ENCODE assay signal across 8 mouse cellular contexts in genomic region chr16:93831627-93832395, GRCm38 (mm10). TPM values are rescaled to one million over a fixed set of nuclear protein-coding genes. Genes with fewer than 3 reads are reported as not detected.
DNase-seq lines count a peak whose midpoint lies in the region; ATAC-seq and TF ChIP-seq lines count a peak whose summit lies in the region.

Morc3 (plus strand) TSS chr16:93832121.

- H3K9ac ChIP-seq in embryonic facial prominence, embryonic 14.5 days (ENCODE audit: low read depth, low read length): peak within 1 kb of the TSS; percentile 97
- H3K9ac ChIP-seq in heart, adult 2 months (ENCODE audit: low read depth, low read length): peak within 1 kb of the TSS; percentile 92
- H3K9ac ChIP-seq in limb, embryonic 13.5 days: peak within 1 kb of the TSS; percentile 96
- peak within 1 kb of the TSS; percentile 97 for H3K9ac ChIP-seq in midbrain, embryonic 16.5 days (ENCODE audit: low read depth, low read length)

- intact Hi-C loops in heart, adult 2 months (cut with DNase I): loop anchor here (2.0 to 10.0 kb wide), 4 partner anchors 15 to 225 kb away; partner anchors contain the start of genes Cbr1, Chaf1b and Dop1b

- TF ChIP-seq CTCF in heart, adult 2 months (IDR thresholded peaks at IDR 0.05): no peak; the same call in 1 of the 2 replicates

- H3K4me1 ChIP-seq in embryonic facial prominence, embryonic 14.5 days (ENCODE audit: control insufficient read depth, insufficient read depth, low read length): peaks cover 10% of the 10 kb centered on the region
- peaks cover 5% of the 10 kb centered on the region for H3K4me1 ChIP-seq in heart, adult 2 months (ENCODE audit: control insufficient read depth, insufficient read depth, low read length)
- peaks cover 15% of the 10 kb centered on the region for H3K4me1 ChIP-seq in limb, embryonic 13.5 days
- H3K4me1 ChIP-seq in midbrain, embryonic 16.5 days (ENCODE audit: control insufficient read depth, insufficient read depth, low read length): peaks cover 12% of the 10 kb centered on the region

- H3K79me2 ChIP-seq in heart, adult 2 months (replicated peaks; ENCODE audit: control insufficient read depth, insufficient read depth, low read length): peaks cover 2% of the 10 kb centered on the region; the same call in 1 of the 2 replicates

- peak within 1 kb of the TSS; percentile 73 for H3K4me2 ChIP-seq in embryonic facial prominence, embryonic 14.5 days (ENCODE audit: low read depth, low read length)
- peak within 1 kb of the TSS; percentile 81 for H3K4me2 ChIP-seq in limb, embryonic 13.5 days (replicated peaks)
- H3K4me2 ChIP-seq in midbrain, embryonic 16.5 days (ENCODE audit: low read length): peak within 1 kb of the TSS; percentile 89

- peak within 1 kb of the TSS; percentile 96 for H3K4me3 ChIP-seq in embryonic facial prominence, embryonic 14.5 days (ENCODE audit: low read depth, low read length)
- H3K4me3 ChIP-seq in heart, adult 2 months: peak within 1 kb of the TSS; percentile 77
- peak within 1 kb of the TSS; percentile 97 for H3K4me3 ChIP-seq in limb, embryonic 13.5 days
- peak within 1 kb of the TSS; percentile 98 for H3K4me3 ChIP-seq in midbrain, embryonic 16.5 days (ENCODE audit: low read depth, low read length)

- H3K36me3 ChIP-seq in embryonic facial prominence, embryonic 14.5 days (ENCODE audit: control insufficient read depth, insufficient read depth, low read length): no peaks in the 10 kb centered on the region
- peaks cover 6% of the 10 kb centered on the region for H3K36me3 ChIP-seq in heart, adult 2 months (ENCODE audit: control insufficient read depth, insufficient read depth, low read length)
- H3K36me3 ChIP-seq in limb, embryonic 13.5 days: peaks cover 2% of the 10 kb centered on the region; the same call in 1 of the 2 replicates
- H3K36me3 ChIP-seq in midbrain, embryonic 16.5 days (ENCODE audit: control insufficient read depth, insufficient read depth, low read length): no peaks in the 10 kb centered on the region

- H3K27ac ChIP-seq in embryonic facial prominence, embryonic 14.5 days (replicated peaks; ENCODE audit: low read depth, low read length): peak within 1 kb of the TSS; percentile 96
- peak within 1 kb of the TSS; percentile 92 for H3K27ac ChIP-seq in heart, adult 2 months
- peak within 1 kb of the TSS; percentile 95 for H3K27ac ChIP-seq in limb, embryonic 13.5 days
- H3K27ac ChIP-seq in midbrain, embryonic 16.5 days (ENCODE audit: low read length): peak within 1 kb of the TSS; percentile 97

- no peaks in the 10 kb centered on the region for H3K9me3 ChIP-seq in embryonic facial prominence, embryonic 14.5 days (ENCODE audit: control insufficient read depth, low read length)
- 0 out of 2 replicates have a peak, but pooled peaks cover 6% of the 10 kb centered on the region for H3K9me3 ChIP-seq in limb, embryonic 13.5 days
- H3K9me3 ChIP-seq in midbrain, embryonic 16.5 days (replicated peaks; ENCODE audit: control insufficient read depth, low read length, poor library complexity, severe bottlenecking): 0 out of 2 replicates have a peak, but pooled peaks cover 2% of the 10 kb centered on the region

- H3K27me3 ChIP-seq in embryonic facial prominence, embryonic 14.5 days (replicated peaks; ENCODE audit: control insufficient read depth, insufficient read depth, low read length): no peaks in the 10 kb centered on the region
- H3K27me3 ChIP-seq in heart, adult 2 months (ENCODE audit: control insufficient read depth, insufficient read depth, low read length): no peaks in the 10 kb centered on the region
- no peaks in the 10 kb centered on the region for H3K27me3 ChIP-seq in limb, embryonic 13.5 days
- H3K27me3 ChIP-seq in midbrain, embryonic 16.5 days (ENCODE audit: control insufficient read depth, insufficient read depth, low read depth, low read length): no peaks in the 10 kb centered on the region

- TF ChIP-seq EP300 in heart, adult 2 months (IDR thresholded peaks at IDR 0.05; ENCODE audit: insufficient read depth, low read depth, low read length): no peak

- peak; percentile 99 for DNase-seq in 3T3-L1 (ENCODE audit: low read depth, low spot score)
- peak; percentile 99 to 100 for DNase-seq in adrenal gland, postnatal 4 days (ENCODE audit: low spot score in 2 of 2)
- peak; percentile 100 for DNase-seq in embryonic facial prominence, embryonic 14.5 days (ENCODE audit: low spot score)
- DNase-seq in heart, adult 2 months: peak; percentile 100
- DNase-seq in kidney, adult 8-10 months: peak; percentile 100
- DNase-seq in spleen, postnatal 10 days (ENCODE audit: low spot score in 2 of 2): peak; percentile 100

- ATAC-seq in embryonic facial prominence, embryonic 14.5 days (ENCODE audit: low read depth): peak; percentile 97
- peak; percentile 96 for ATAC-seq in limb, embryonic 13.5 days (ENCODE audit: low FRiP score, low read depth)
- peak; percentile 97 for ATAC-seq in midbrain, embryonic 16.5 days

- WGBS in embryonic facial prominence, embryonic 14.5 days: 15% methylated on average over 43 of the region's 55 CpGs
- 12% methylated on average over 55 of the region's 55 CpGs for WGBS in heart, adult 2 months
- WGBS in limb, embryonic 13.5 days: 12% methylated on average over 52 of the region's 55 CpGs
- WGBS in midbrain, embryonic 16.5 days: 12% methylated on average over 53 of the region's 55 CpGs

- peak; percentile 86 for TF ChIP-seq POLR2A in heart, adult 2 months (IDR thresholded peaks at IDR 0.05; ENCODE audit: insufficient read depth, low read depth, low read length)

RNA-seq across cellular contexts. Expression of gene Morc3, which starts in this region (rescaled TPM):
- total RNA-seq in adrenal gland, postnatal 4 days (2021): 10 to 100 TPM; 38.9 to 40.2 TPM
- polyA plus RNA-seq in embryonic facial prominence, embryonic 14.5 days (2014; fragmentation: Nextera tagmentation; extraction: Ambion mirVana): 31.1 and 32.1 TPM in 2 replicates
- 10 to 100 TPM; 15.3 to 17.3 TPM for total RNA-seq in heart, adult 2 months (2021)
- 4.8 and 11.7 TPM in 2 replicates for polyA plus RNA-seq in heart, adult 2 months (2012; rRNA removed)
- 38.5 TPM in 2 replicates for polyA plus RNA-seq in limb, embryonic 13.5 days (2015; fragmentation: Nextera tagmentation; extraction: Ambion mirVana)
- polyA plus RNA-seq in midbrain, embryonic 16.5 days (2015; fragmentation: Nextera tagmentation; extraction: Ambion mirVana): 32.7 and 37.7 TPM in 2 replicates

Comparison
In these comparisons a context has a peak if more than half of its experiments do, and no peak if none do; other contexts are left out.
1. Peak in every context shown above with its lines: DNase-seq, ATAC-seq, H3K4me3 ChIP-seq and H3K27ac ChIP-seq.